Mouse (Mus musculus): ENCODE results near the gene Gstm6. TPM values are rescaled to one million over a fixed set of nuclear protein-coding genes. Genes with fewer than 3 reads are reported as not detected.
"Not testable (repeated sequence)": the region's sequence is repeated elsewhere in the genome, so short reads cannot be mapped to it uniquely, and the experiment has no call there.

Gstm6 gene
- total RNA-seq, 2 experiments from 2014 or later = 0.95 to 1.0 TPM

DNA sequence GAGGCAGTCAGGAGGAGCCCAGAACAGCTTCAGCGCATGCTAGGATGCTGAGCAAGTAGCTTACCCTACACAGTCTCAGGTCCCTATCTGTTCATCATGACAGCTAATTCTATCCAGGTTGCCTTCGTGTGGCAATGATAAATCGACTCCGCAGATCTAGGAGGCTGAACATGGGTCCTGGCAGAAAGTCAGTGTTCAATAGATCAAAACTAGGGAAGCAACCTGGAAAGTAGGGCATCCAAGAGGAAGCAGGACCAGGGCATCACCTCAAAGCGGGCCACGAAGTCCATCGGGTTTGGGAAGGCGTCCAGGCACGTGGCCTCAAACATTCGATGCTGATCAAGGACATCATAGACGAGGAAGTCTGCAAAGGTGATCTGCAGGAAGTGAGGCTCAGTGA is 7.0 kb upstream of the Gstm6 start:
- no peak for DNase-seq
- intact Hi-C loops (cut with DNase I; ENCODE audit: low total_unique reads) = loop anchor here (5.0 kb wide), 1 partner anchor 107 kb away; no protein-coding TSS in a partner anchor

GRCm38 (mm10) chr3:107949461-107949860 is 5.9 kb upstream of the Gstm6 start:
- intact Hi-C loops (cut with DNase I; ENCODE audit: low total_unique reads) = loop anchor here (10.0 kb wide), 1 partner anchor 205 kb away; the partner anchor contains the start of gene Gpr61
- not testable (repeated sequence) for DNase-seq

GRCm38 (mm10) chr3:107945729-107946128 is 2.2 kb upstream of the Gstm6 start:
- intact Hi-C loops (cut with DNase I; ENCODE audit: low total_unique reads) = loop anchor here (10.0 kb wide), 1 partner anchor 209 kb away; the partner anchor contains the start of gene Gpr61
- DNase-seq = no peak

GRCm38 (mm10) chr3:107941261-107941660 is 2.3 kb downstream of the Gstm6 start:
- no peak for DNase-seq
- intact Hi-C loops (cut with DNase I; ENCODE audit: low total_unique reads) = loop anchor here (5.0 to 10.0 kb wide), 2 partner anchors 121 to 214 kb away; partner anchors contain the start of gene Gpr61

DNA sequence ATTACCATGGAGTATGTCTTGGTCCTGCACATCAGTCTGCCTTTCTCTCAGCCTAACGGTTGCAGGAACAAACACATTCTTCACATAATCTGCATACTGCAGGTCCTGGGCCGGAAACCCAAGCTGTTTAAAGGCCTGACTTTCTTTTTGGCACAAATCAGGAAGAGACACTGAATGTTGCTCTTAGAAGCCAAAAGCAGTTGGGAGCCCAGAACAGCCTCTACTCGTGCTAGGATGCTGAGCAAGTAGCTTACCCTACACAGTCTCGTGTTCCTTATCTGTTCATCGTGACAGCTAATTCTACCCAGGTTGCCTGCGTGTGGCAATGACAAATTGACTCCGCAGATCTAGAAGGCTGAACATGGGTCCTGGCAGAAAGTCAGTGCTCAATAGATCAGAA is 3.0 kb downstream of the Gstm6 start:
- intact Hi-C loops (cut with DNase I; ENCODE audit: low total_unique reads) = loop anchor here (5.0 to 10.0 kb wide), 2 partner anchors 122 to 214 kb away; partner anchors contain the start of gene Gpr61

DNA sequence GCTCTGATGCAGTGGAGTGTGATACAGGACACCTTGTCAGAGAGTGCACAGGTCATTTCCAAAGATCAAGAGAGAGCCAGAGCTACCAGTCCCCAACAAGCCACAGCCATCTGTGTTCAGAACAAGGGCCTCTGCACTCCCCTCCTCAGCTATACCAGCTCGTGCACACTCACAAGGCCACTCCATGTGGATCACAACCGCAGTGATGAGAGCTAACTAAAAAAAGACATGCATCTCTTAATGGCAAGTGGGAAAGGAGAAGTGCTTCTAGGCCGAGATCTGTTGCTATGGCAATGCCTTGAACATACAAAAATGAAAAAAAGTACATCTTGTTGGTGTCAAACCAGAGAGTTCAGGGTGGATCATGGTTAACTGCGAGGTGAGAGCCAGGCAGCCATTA is 3.7 kb downstream of the Gstm6 start:
- intact Hi-C loops (cut with DNase I; ENCODE audit: low total_unique reads) = loop anchor here (5.0 to 10.0 kb wide), 2 partner anchors 122 to 215 kb away; partner anchors contain the start of gene Gpr61
- DNase-seq = no peak

More for the DNA sequence above, 3.0 kb downstream of the Gstm6 start:
- no peak for DNase-seq

GRCm38 (mm10) chr3:107939403-107939802 is 4.1 kb downstream of the Gstm6 start:
- peak; percentile 75 for DNase-seq
- intact Hi-C loops (cut with DNase I; ENCODE audit: low total_unique reads) = no loop called here

DNA sequence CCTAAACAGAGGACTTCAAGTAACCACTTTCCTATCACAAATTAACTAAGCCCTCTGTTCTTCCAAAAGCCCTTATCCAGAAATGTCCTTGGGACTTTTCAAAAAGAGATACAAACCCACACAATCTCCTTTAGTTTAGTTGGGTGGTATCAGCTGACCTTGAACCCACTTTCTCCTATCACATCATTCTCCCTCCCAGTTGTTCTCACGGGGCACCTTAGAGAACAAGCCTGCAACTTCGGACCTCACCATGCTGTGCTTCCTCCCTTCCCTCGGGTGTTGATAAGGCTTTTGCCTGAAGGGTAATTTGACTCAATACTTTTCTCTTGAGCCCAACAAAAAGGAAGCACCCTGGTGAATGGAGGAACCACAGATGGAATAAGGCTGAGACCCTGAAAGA is 7.7 kb downstream of the Gstm6 start:
- intact Hi-C loops (cut with DNase I; ENCODE audit: low total_unique reads) = no loop called here
- DNase-seq = no peak

GRCm38 (mm10) chr3:107935268-107935667 is 8.3 kb downstream of the Gstm6 start:
- DNase-seq = no peak
- intact Hi-C loops (cut with DNase I; ENCODE audit: low total_unique reads) = no loop called here

DNA sequence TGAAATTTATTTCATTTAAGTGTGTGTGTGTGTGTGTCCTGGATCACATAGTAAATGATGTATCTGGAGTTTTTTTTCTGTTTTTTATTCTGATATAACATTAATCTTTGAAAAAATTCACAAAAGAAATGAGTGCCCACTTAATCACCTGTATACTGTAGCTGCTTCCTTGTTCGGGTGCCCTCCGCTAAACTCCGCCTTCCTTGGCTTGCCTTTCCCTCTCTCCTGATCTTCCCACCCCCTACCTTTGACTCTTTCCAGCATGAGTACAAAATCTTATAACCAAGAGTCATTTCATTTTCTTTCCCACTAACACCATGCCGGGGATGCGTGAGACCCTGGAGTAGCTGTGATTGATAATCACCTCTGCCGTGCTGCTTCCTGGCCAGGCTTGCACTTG is 11.4 kb downstream of the Gstm6 start:
- intact Hi-C loops (cut with DNase I; ENCODE audit: low total_unique reads) = no loop called here

DNA sequence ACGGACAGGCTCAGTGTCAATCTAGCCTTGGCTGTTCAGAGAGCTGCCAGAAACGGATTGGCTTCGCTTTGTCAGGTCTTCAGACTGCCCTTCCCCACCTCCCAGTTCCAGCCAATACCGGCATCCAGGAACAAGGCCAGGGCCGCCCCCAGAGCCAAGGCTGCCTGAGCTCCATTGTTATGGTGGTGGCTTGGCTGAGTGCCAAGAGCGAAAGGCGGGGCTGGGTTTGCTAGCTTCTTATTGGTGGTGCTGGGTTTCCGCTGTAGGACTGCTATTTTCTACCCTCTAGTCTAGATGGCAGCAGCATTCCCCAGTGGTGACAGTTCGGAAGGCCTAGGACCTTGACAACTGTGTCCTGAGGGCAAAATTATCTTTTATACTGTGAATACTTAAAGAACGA is 11.9 kb downstream of the Gstm6 start, which contains the start of gene Gstm7:
Gene Gstm7, minus strand, starts transcription at position 148 of the 400 bp plus-strand sequence.
- intact Hi-C loops (cut with DNase I; ENCODE audit: low total_unique reads) = no loop called here
- DNase-seq = peak; percentile 97

More for the DNA sequence above, 11.4 kb downstream of the Gstm6 start:
- peak; percentile 3 for DNase-seq

- intact Hi-C loops (cut with DNase I; ENCODE audit: low total_unique reads) = no loop called here
- DNase-seq = no peak
Observed at GRCm38 (mm10) chr3:107931134-107931533, 12.4 kb downstream of the Gstm6 start.

DNA sequence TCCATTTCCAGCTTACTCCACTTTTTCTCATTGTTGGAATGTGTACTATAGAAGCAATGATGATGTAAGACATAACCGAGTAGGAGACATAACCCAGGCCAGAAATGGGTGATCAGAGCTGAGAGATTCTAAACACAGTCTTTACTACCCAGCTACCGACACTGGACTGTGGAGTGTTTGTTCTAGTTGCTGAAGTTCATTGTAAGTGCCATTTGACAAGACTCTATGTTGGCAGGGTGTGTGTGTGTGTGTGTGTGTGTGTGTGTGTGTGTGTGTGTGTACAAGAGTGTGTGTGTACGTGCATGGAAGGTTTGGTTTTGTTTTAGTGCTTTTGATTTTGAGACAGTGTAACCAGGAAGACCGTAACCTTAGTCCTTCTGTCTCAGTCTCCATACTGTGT is 13.8 kb downstream of the Gstm6 start:
- DNase-seq = no peak
- intact Hi-C loops (cut with DNase I; ENCODE audit: low total_unique reads) = no loop called here

DNA sequence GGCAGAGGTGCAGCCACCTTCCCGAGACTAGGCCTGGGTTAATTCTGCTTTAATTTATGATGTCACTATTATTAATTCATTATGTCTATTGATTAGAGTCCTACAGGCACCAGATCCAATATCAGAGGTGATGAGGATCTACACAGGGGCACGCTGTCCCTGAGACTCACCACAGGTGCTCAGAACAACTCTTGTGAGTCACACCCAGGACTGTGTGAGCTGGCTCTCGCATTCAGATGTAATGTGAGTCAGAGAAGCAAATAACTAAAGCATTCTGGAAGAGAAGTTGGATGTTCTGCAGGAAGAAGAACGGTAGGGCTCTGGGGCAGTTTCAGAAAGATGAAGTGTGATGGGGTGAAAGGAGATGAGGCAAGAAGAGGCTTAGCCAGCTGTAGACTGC is 14.3 kb downstream of the Gstm6 start:
- intact Hi-C loops (cut with DNase I; ENCODE audit: low total_unique reads) = no loop called here
- no peak for DNase-seq

GRCm38 (mm10) chr3:107928691-107929090 is 14.9 kb downstream of the Gstm6 start:
- DNase-seq = peak; percentile 3
- intact Hi-C loops (cut with DNase I; ENCODE audit: low total_unique reads) = no loop called here

DNA sequence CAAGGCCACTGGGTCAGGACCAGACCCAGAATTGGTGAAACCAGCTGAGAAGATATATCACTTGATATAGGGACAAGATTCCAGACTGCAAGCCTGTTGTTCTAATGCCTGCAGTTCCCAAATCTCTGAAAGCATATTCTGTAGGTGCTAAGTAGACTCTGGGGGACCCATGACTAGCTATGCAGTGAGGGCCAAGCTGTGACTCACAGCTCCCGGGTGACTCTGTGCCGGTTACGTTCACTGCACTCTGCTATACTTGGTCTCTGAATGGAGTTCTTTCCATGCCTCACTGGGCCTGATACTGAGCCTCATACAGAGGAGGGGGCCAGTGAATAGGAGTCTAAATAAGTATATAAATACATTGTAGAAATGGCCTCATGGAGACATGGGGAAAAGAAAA is 15.7 kb downstream of the Gstm6 start:
- DNase-seq = peak; percentile 1
- intact Hi-C loops (cut with DNase I; ENCODE audit: low total_unique reads) = no loop called here

- intact Hi-C loops (cut with DNase I; ENCODE audit: low total_unique reads) = no loop called here
- DNase-seq = no peak
Observed at GRCm38 (mm10) chr3:107925335-107925734, 18.2 kb downstream of the Gstm6 start.

GRCm38 (mm10) chr3:107920348-107920747 is 23.2 kb downstream of the Gstm6 start:
- no peak for DNase-seq

GRCm38 (mm10) chr3:107917783-107918408 is 25.7 kb downstream of the Gstm6 start:
- DNase-seq = peak; percentile 43
- intact Hi-C loops (cut with DNase I; ENCODE audit: low total_unique reads) = loop anchor here (5.0 kb wide), 1 partner anchor 216 kb away; no protein-coding TSS in a partner anchor

More at GRCm38 (mm10) chr3:107920348-107920747, 23.2 kb downstream of the Gstm6 start:
- intact Hi-C loops (cut with DNase I; ENCODE audit: low total_unique reads) = no loop called here

GRCm38 (mm10) chr3:107917097-107917496 is 26.5 kb downstream of the Gstm6 start:
- intact Hi-C loops (cut with DNase I; ENCODE audit: low total_unique reads) = loop anchor here (5.0 kb wide), 1 partner anchor 215 kb away; no protein-coding TSS in a partner anchor
- no peak for DNase-seq

GRCm38 (mm10) chr3:107916674-107917073 is 26.9 kb downstream of the Gstm6 start:
- intact Hi-C loops (cut with DNase I; ENCODE audit: low total_unique reads) = loop anchor here (5.0 kb wide), 1 partner anchor 214 kb away; no protein-coding TSS in a partner anchor
- no peak for DNase-seq
